In the genomic region with DNA sequence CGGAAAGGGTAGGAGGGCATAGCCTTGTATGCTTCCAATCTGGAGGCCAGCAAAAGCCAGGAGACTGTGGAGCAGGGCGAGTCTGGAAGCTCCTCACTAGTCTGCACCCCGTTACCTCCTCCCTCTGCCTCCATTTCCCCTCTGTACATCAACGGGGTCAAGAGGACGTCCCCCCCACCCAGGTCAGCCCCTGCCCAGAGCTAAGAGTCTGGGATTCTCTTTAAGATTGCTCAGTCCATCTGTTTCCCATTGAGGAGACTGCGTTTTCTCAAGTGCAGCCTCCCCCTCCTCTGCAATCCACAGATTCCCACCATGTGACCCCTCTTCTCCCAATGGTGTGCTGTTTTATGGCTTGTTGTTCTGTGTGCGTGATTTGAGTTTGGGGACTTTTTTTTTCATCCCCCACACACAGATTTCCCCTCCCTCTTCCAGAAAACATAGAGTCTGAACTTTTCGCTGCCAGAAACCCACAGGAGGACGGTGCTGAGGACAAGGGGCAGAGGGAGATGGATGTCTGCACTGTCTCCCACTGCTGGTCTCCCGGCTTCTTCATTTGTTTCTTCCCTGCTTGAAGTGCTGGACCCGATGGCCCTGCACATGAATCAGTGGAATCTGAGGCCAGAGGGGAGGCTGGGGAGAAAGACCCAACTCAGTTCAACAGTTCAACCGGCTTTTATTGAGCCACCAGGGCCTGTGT, we compare ENCODE assay signal across 15 mouse cellular contexts.
DNase-seq lines count a peak whose midpoint lies in the region; ATAC-seq lines count a peak whose summit lies in the region.
"Had no signal": no experiment of that assay in that cellular context is flagged by ENCODE, and none has a peak within 500 bp of the region (broad histone marks: within the 10 kb centered on the region; RNA-seq: fewer than 3 reads in every experiment).

No protein-coding gene starts in this region.

- DNase-seq in heart, embryonic 10.5 days (ENCODE audit: low spot score): peak; percentile 64
- DNase-seq in heart, postnatal 25 days (ENCODE audit: low spot score): no peak
- DNase-seq in embryo, embryonic 11 days: peak; percentile 81
- peak; percentile 64 for DNase-seq in neural tube, embryonic 11.5 days (ENCODE audit: low spot score)
- DNase-seq in ovary, postnatal 10 days (ENCODE audit: low spot score): no peak
- no peak for DNase-seq in left cerebral cortex, postnatal 14 days (ENCODE audit: low spot score in 2 of 2)
- no peak for DNase-seq in retina, embryonic 14.5 days (ENCODE audit: low spot score)
- DNase-seq: adrenal gland, postnatal 25 days; cerebellum, adult 11 months; kidney, postnatal 10 days; right cerebral cortex, postnatal 25 days; thymus, postnatal 36 days had no signal

- peaks cover 69% of the 10 kb centered on the region for H3K27me3 ChIP-seq in heart, embryonic 10.5 days (ENCODE audit: insufficient read depth, poor library complexity, severe bottlenecking)
- no peaks in the 10 kb centered on the region for H3K27me3 ChIP-seq in hindbrain, embryonic 16.5 days (replicated peaks; ENCODE audit: control insufficient read depth, insufficient read depth, low read length)
- no peaks in the 10 kb centered on the region for H3K27me3 ChIP-seq in neural tube, embryonic 11.5 days (ENCODE audit: control insufficient read depth, insufficient read depth, low read length)

- no peak overlapping the region for H3K9ac ChIP-seq in hindbrain, embryonic 16.5 days (ENCODE audit: low read depth, low read length)
- no peak overlapping the region; the same call in 1 of the 2 replicates for H3K9ac ChIP-seq in neural tube, embryonic 11.5 days (ENCODE audit: low read length)

- H3K27ac ChIP-seq in heart, embryonic 10.5 days: 0 out of 2 replicates have a peak overlapping the region, but pooled peaks have one; percentile 6
- H3K27ac ChIP-seq in hindbrain, embryonic 16.5 days (ENCODE audit: low read depth, low read length): no peak overlapping the region
- H3K27ac ChIP-seq in neural tube, embryonic 11.5 days (ENCODE audit: low read depth, low read length): 0 out of 2 replicates have a peak overlapping the region, but pooled peaks have one; percentile 49
- H3K27ac ChIP-seq: macrophage had no signal

- H3K9me3 ChIP-seq in heart, embryonic 10.5 days: no peaks in the 10 kb centered on the region
- H3K9me3 ChIP-seq in hindbrain, embryonic 16.5 days (ENCODE audit: control insufficient read depth, low read length): no peaks in the 10 kb centered on the region
- H3K9me3 ChIP-seq in neural tube, embryonic 11.5 days (ENCODE audit: control insufficient read depth, low read length): no peaks in the 10 kb centered on the region
- H3K9me3 ChIP-seq: G1E had no signal

- H3K4me2 ChIP-seq in hindbrain, embryonic 16.5 days (ENCODE audit: low read length): no peak overlapping the region; the same call in 1 of the 2 replicates
- H3K4me2 ChIP-seq in neural tube, embryonic 11.5 days (ENCODE audit: low read depth): no peak overlapping the region; the same call in 1 of the 2 replicates

- intact Hi-C loops in heart, postnatal 25 days (cut with DNase I): no loop called here
- intact Hi-C loops in left cerebral cortex, postnatal 14 days (cut with DNase I): no loop called here

- no peaks in the 10 kb centered on the region for H3K36me3 ChIP-seq in heart, embryonic 10.5 days
- H3K36me3 ChIP-seq in hindbrain, embryonic 16.5 days (ENCODE audit: control insufficient read depth, insufficient read depth, low read length): no peaks in the 10 kb centered on the region
- no peaks in the 10 kb centered on the region for H3K36me3 ChIP-seq in neural tube, embryonic 11.5 days (ENCODE audit: control insufficient read depth, insufficient read depth, low read length)
- H3K36me3 ChIP-seq: G1E had no signal

- 0 out of 2 replicates have a peak, but pooled peaks have one; percentile 64 for ATAC-seq in hindbrain, embryonic 16.5 days
- ATAC-seq in neural tube, embryonic 11.5 days (ENCODE audit: insufficient read depth, low FRiP score, low TSS enrichment): peak; percentile 55; the same call in 1 of the 2 replicates

- no peak overlapping the region for H3K4me3 ChIP-seq in heart, embryonic 10.5 days
- H3K4me3 ChIP-seq in hindbrain, embryonic 16.5 days (ENCODE audit: low read length): no peak overlapping the region
- H3K4me3 ChIP-seq in neural tube, embryonic 11.5 days (ENCODE audit: low read depth, low read length): no peak overlapping the region

- H3K4me1 ChIP-seq in heart, embryonic 10.5 days: peaks cover 26% of the 10 kb centered on the region
- H3K4me1 ChIP-seq in hindbrain, embryonic 16.5 days (ENCODE audit: control insufficient read depth, insufficient read depth, low read depth, low read length): peaks cover 3% of the 10 kb centered on the region; the same call in 1 of the 2 replicates
- H3K4me1 ChIP-seq in neural tube, embryonic 11.5 days (ENCODE audit: control insufficient read depth, insufficient read depth, low read length): peaks cover 21% of the 10 kb centered on the region

- WGBS in heart, embryonic 10.5 days: 58% methylated on average over 12 of the region's 12 CpGs
- 51% methylated on average over 12 of the region's 12 CpGs for WGBS in hindbrain, embryonic 16.5 days
- 18% methylated on average over 12 of the region's 12 CpGs for WGBS in neural tube, embryonic 11.5 days

Comparison
In these comparisons a context has a peak if more than half of its experiments do, and no peak if none do; other contexts are left out.
1. DNase-seq: peak in heart, embryonic 10.5 days (single experiment), embryo, embryonic 11 days (single experiment) and neural tube, embryonic 11.5 days (single experiment); none in heart, postnatal 25 days (single experiment), ovary, postnatal 10 days (single experiment), left cerebral cortex, postnatal 14 days (0 of 2) and retina, embryonic 14.5 days (single experiment).